Comparison of ENCODE assay signal across 8 mouse cellular contexts in the genomic region with DNA sequence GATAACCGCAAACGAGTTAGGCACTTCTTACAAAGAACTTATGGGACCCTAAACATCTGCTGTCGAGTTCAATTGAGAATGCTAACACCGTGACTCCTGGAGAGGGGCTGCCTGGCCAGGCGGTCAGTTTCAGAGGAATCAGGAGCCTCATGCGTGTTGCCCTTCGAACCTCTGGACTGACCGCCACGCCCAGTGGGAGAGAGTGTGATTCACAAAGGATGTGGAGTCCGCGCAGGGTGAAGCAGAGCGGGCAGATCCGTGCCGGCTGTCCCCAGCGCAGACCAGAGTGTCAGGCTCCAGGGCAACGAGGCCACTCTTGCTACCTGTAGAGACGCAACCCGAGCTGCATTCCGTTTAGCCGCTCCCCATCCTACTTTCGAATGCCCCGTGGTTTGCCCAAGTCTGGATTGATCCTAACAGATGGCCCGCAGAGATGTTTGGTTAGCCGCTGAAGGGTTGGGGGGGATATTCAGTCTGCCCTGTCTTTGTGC. TPM values are rescaled to one million over a fixed set of nuclear protein-coding genes. Genes with fewer than 3 reads are reported as not detected.
DNase-seq lines count a peak whose midpoint lies in the region; ATAC-seq and TF ChIP-seq lines count a peak whose summit lies in the region.

No protein-coding gene starts in this region.

- peak overlapping the region; percentile 88 for H3K27ac ChIP-seq in liver, embryonic 16.5 days (ENCODE audit: low read length)
- peak overlapping the region; percentile 88 for H3K27ac ChIP-seq in neural tube, embryonic 11.5 days (ENCODE audit: low read depth, low read length)
- peak overlapping the region; percentile 93 for H3K27ac ChIP-seq in stomach, postnatal 0 days (replicated peaks)

- no peak for TF ChIP-seq CTCF in stomach, postnatal 0 days (IDR thresholded peaks at IDR 0.05; ENCODE audit: low read depth)

- TF ChIP-seq EP300 in stomach, postnatal 0 days (optimal IDR thresholded peaks at IDR 0.05), result no peak

- peak; percentile 60 to 63 for DNase-seq in B cell, adult 2 months
- DNase-seq in adrenal gland, adult 8-10 months, result peak; percentile 73
- DNase-seq in embryo, embryonic 11.5 days (ENCODE audit: low read depth, low spot score), result peak; percentile 49
- DNase-seq in heart, adult 11 months, result peak; percentile 96
- peak; percentile 80 for DNase-seq in kidney, adult 18-20 months
- peak; percentile 82 for DNase-seq in neural tube, embryonic 11.5 days (ENCODE audit: low spot score)
- peak; percentile 84 for DNase-seq in stomach, postnatal 0 days (ENCODE audit: low spot score)

- peak overlapping the region; percentile 62 for H3K4me3 ChIP-seq in liver, embryonic 16.5 days (ENCODE audit: low read depth, low read length)
- peak overlapping the region; percentile 58 for H3K4me3 ChIP-seq in neural tube, embryonic 11.5 days (ENCODE audit: low read depth, low read length)
- H3K4me3 ChIP-seq in stomach, postnatal 0 days (ENCODE audit: low read depth, low read length), result peak overlapping the region; percentile 53

- H3K27me3 ChIP-seq in liver, embryonic 16.5 days (ENCODE audit: control insufficient read depth, insufficient read depth, low read depth, low read length), result no peaks in the 10 kb centered on the region
- H3K27me3 ChIP-seq in neural tube, embryonic 11.5 days (ENCODE audit: control insufficient read depth, insufficient read depth, low read length), result no peaks in the 10 kb centered on the region
- H3K27me3 ChIP-seq in stomach, postnatal 0 days (ENCODE audit: control insufficient read depth, insufficient read depth, low read length), result no peaks in the 10 kb centered on the region

- peak; percentile 22 for ATAC-seq in liver, embryonic 16.5 days (ENCODE audit: low read depth)
- ATAC-seq in neural tube, embryonic 11.5 days (ENCODE audit: insufficient read depth, low FRiP score, low TSS enrichment), result peak; percentile 21
- ATAC-seq in stomach, postnatal 0 days (ENCODE audit: low FRiP score, low TSS enrichment), result peak; percentile 67

- H3K9ac ChIP-seq in liver, embryonic 16.5 days (ENCODE audit: low read depth, low read length), result peak overlapping the region; percentile 70
- peak overlapping the region; percentile 83 for H3K9ac ChIP-seq in neural tube, embryonic 11.5 days (ENCODE audit: low read length)
- peak overlapping the region; percentile 73 for H3K9ac ChIP-seq in stomach, postnatal 0 days (ENCODE audit: low read length)

- peak overlapping the region; percentile 95 for H3K4me2 ChIP-seq in liver, embryonic 16.5 days (ENCODE audit: low read depth, low read length)
- peak overlapping the region; percentile 60 for H3K4me2 ChIP-seq in neural tube, embryonic 11.5 days (ENCODE audit: low read depth)
- peak overlapping the region; percentile 77 for H3K4me2 ChIP-seq in stomach, postnatal 0 days (replicated peaks; ENCODE audit: low read depth)

- H3K4me1 ChIP-seq in liver, embryonic 16.5 days (ENCODE audit: control insufficient read depth, low read depth, low read length), result peaks cover 29% of the 10 kb centered on the region
- H3K4me1 ChIP-seq in neural tube, embryonic 11.5 days (ENCODE audit: control insufficient read depth, insufficient read depth, low read length), result no peaks in the 10 kb centered on the region
- no peaks in the 10 kb centered on the region for H3K4me1 ChIP-seq in stomach, postnatal 0 days (replicated peaks; ENCODE audit: control insufficient read depth, insufficient read depth)

- no peaks in the 10 kb centered on the region for H3K9me3 ChIP-seq in liver, embryonic 16.5 days (replicated peaks; ENCODE audit: control insufficient read depth, low read length)
- no peaks in the 10 kb centered on the region for H3K9me3 ChIP-seq in neural tube, embryonic 11.5 days (ENCODE audit: control insufficient read depth, low read length)
- no peaks in the 10 kb centered on the region for H3K9me3 ChIP-seq in stomach, postnatal 0 days (ENCODE audit: control insufficient read depth, low read length)

- no peaks in the 10 kb centered on the region for H3K36me3 ChIP-seq in liver, embryonic 16.5 days (ENCODE audit: control insufficient read depth, insufficient read depth)
- H3K36me3 ChIP-seq in neural tube, embryonic 11.5 days (ENCODE audit: control insufficient read depth, insufficient read depth, low read length), result no peaks in the 10 kb centered on the region
- H3K36me3 ChIP-seq in stomach, postnatal 0 days (ENCODE audit: control insufficient read depth, insufficient read depth, low read length), result no peaks in the 10 kb centered on the region

- WGBS in liver, embryonic 16.5 days (ENCODE audit: insufficient replicate concordance), result under 1% methylated on average over 24 of the region's 24 CpGs
- WGBS in neural tube, embryonic 11.5 days, result 0% methylated on average over 24 of the region's 24 CpGs
- WGBS in stomach, postnatal 0 days, result under 1% methylated on average over 24 of the region's 24 CpGs

RNA-seq across cellular contexts. Expression of a gene that starts 30.8 kb away (rescaled TPM):
- not detected for total RNA-seq in adrenal gland, adult 8-10 months (2022)
- polyA plus RNA-seq in liver, embryonic 16.5 days (2015; fragmentation: Nextera tagmentation; extraction: Ambion mirVana), result 0.01 TPM in 1 of 2 replicates, not detected in the other
- polyA plus RNA-seq in neural tube, embryonic 11.5 days (2014; fragmentation: Nextera tagmentation; extraction: Ambion mirVana), result not detected in 2 replicates
- not detected in 2 replicates for polyA plus RNA-seq in stomach, postnatal 0 days (2015; fragmentation: Nextera tagmentation; extraction: Ambion mirVana)

RNA-seq across cellular contexts. Expression of a gene that starts 44.6 kb away (rescaled TPM):
- total RNA-seq in adrenal gland, adult 8-10 months (2022), result 100 to 1,000 TPM in 2 of 4 experiments, 10 to 100 TPM in 2; 96.8 to 109 (median 102) TPM
- polyA plus RNA-seq in liver, embryonic 16.5 days (2015; fragmentation: Nextera tagmentation; extraction: Ambion mirVana), result 1.7 TPM in 2 replicates
- 6.6 and 6.7 TPM in 2 replicates for polyA plus RNA-seq in neural tube, embryonic 11.5 days (2014; fragmentation: Nextera tagmentation; extraction: Ambion mirVana)
- 4.3 and 4.5 TPM in 2 replicates for polyA plus RNA-seq in stomach, postnatal 0 days (2015; fragmentation: Nextera tagmentation; extraction: Ambion mirVana)

RNA-seq across cellular contexts. Expression of a gene that starts 52.2 kb away (rescaled TPM):
- total RNA-seq in adrenal gland, adult 8-10 months (2022), result not detected
- not detected in 2 replicates for polyA plus RNA-seq in liver, embryonic 16.5 days (2015; fragmentation: Nextera tagmentation; extraction: Ambion mirVana)
- polyA plus RNA-seq in neural tube, embryonic 11.5 days (2014; fragmentation: Nextera tagmentation; extraction: Ambion mirVana), result not detected in 2 replicates
- polyA plus RNA-seq in stomach, postnatal 0 days (2015; fragmentation: Nextera tagmentation; extraction: Ambion mirVana), result not detected in 2 replicates

Comparison
In these comparisons a context has a peak if more than half of its experiments do, and no peak if none do; other contexts are left out.
1. Peak in every context shown above with its lines: DNase-seq, ATAC-seq, H3K4me3 ChIP-seq and H3K27ac ChIP-seq.